Mouse (Mus musculus) liver, embryonic 14.5 days (tissue): ENCODE measurements around the gene Acp2.

Source experiments
- CTCF ChIP-seq: IDR thresholded peaks from 2 replicates; pipeline ENCODE4 v1.5.1; 2016; ENCODE audit warnings: antibody characterized with exemption, low read depth, control low read depth
- EP300 ChIP-seq: IDR thresholded peaks from 2 replicates; pipeline ENCODE4 v1.6.1; 2016; ENCODE audit warnings: antibody characterized with exemption, low read depth

GRCm38 (mm10) chr2:91154091-91154490, 48.6 kb upstream of the Acp2 start:
- TF ChIP-seq CTCF (no peak), EP300 (no peak)
